ENCODE assay signal across 9 mouse cellular contexts in genomic region chr1:70128035-70128434, GRCm38 (mm10).
DNase-seq lines count a peak whose midpoint lies in the region; ATAC-seq and TF ChIP-seq lines count a peak whose summit lies in the region.
"Had no signal": no experiment of that assay in that cellular context is flagged by ENCODE, and none has a peak within 500 bp of the region (broad histone marks: within the 10 kb centered on the region; RNA-seq: fewer than 3 reads in every experiment).

No protein-coding gene starts in this region.

- H3K4me1 ChIP-seq in kidney, postnatal 0 days (replicated peaks; ENCODE audit: insufficient read depth, low read length), result no peaks in the 10 kb centered on the region
- H3K4me1 ChIP-seq in kidney, embryonic 15.5 days, result no peaks in the 10 kb centered on the region
- H3K4me1 ChIP-seq in stomach, postnatal 0 days (replicated peaks; ENCODE audit: control insufficient read depth, insufficient read depth), result no peaks in the 10 kb centered on the region
- H3K4me1 ChIP-seq in intestine, embryonic 15.5 days (replicated peaks), result no peaks in the 10 kb centered on the region
- H3K4me1 ChIP-seq: embryonic facial prominence, embryonic 12.5 days had no signal

- 58% methylated on average over 2 of the region's 2 CpGs for WGBS in kidney, postnatal 0 days
- 61% methylated on average over 2 of the region's 2 CpGs for WGBS in kidney, embryonic 15.5 days
- 44% methylated on average over 2 of the region's 2 CpGs for WGBS in stomach, postnatal 0 days
- 53% methylated on average over 2 of the region's 2 CpGs for WGBS in intestine, embryonic 15.5 days

- TF ChIP-seq EP300 in stomach, postnatal 0 days (optimal IDR thresholded peaks at IDR 0.05), result no peak

- H3K36me3 ChIP-seq in kidney, postnatal 0 days (ENCODE audit: insufficient read depth, low read length), result no peaks in the 10 kb centered on the region
- no peaks in the 10 kb centered on the region for H3K36me3 ChIP-seq in kidney, embryonic 15.5 days
- no peaks in the 10 kb centered on the region for H3K36me3 ChIP-seq in stomach, postnatal 0 days (ENCODE audit: control insufficient read depth, insufficient read depth, low read length)
- H3K36me3 ChIP-seq in intestine, embryonic 15.5 days, result no peaks in the 10 kb centered on the region
- H3K36me3 ChIP-seq: embryonic facial prominence, embryonic 12.5 days had no signal

- H3K9me3 ChIP-seq in kidney, postnatal 0 days (replicated peaks; ENCODE audit: low read length), result no peaks in the 10 kb centered on the region
- no peaks in the 10 kb centered on the region for H3K9me3 ChIP-seq in kidney, embryonic 15.5 days (replicated peaks)
- H3K9me3 ChIP-seq in stomach, postnatal 0 days (ENCODE audit: control insufficient read depth, low read length), result no peaks in the 10 kb centered on the region
- no peaks in the 10 kb centered on the region for H3K9me3 ChIP-seq in intestine, embryonic 15.5 days
- H3K9me3 ChIP-seq: embryonic facial prominence, embryonic 12.5 days had no signal

- no peak overlapping the region for H3K4me2 ChIP-seq in kidney, postnatal 0 days (ENCODE audit: low read length)
- no peak overlapping the region for H3K4me2 ChIP-seq in kidney, embryonic 15.5 days
- H3K4me2 ChIP-seq in stomach, postnatal 0 days (replicated peaks; ENCODE audit: low read depth), result no peak overlapping the region
- no peak overlapping the region for H3K4me2 ChIP-seq in intestine, embryonic 15.5 days (replicated peaks)
- H3K4me2 ChIP-seq: embryonic facial prominence, embryonic 12.5 days had no signal

- no peak overlapping the region for H3K4me3 ChIP-seq in kidney, postnatal 0 days (replicated peaks; ENCODE audit: low read depth, low read length)
- H3K4me3 ChIP-seq in kidney, embryonic 15.5 days (replicated peaks), result no peak overlapping the region
- no peak overlapping the region for H3K4me3 ChIP-seq in stomach, postnatal 0 days (ENCODE audit: low read depth, low read length)
- no peak overlapping the region for H3K4me3 ChIP-seq in intestine, embryonic 15.5 days (replicated peaks)
- H3K4me3 ChIP-seq: embryonic facial prominence, embryonic 12.5 days had no signal

- H3K27me3 ChIP-seq in kidney, postnatal 0 days (ENCODE audit: insufficient read depth, low read length), result no peaks in the 10 kb centered on the region
- no peaks in the 10 kb centered on the region for H3K27me3 ChIP-seq in kidney, embryonic 15.5 days
- H3K27me3 ChIP-seq in stomach, postnatal 0 days (ENCODE audit: control insufficient read depth, insufficient read depth, low read length), result no peaks in the 10 kb centered on the region
- no peaks in the 10 kb centered on the region for H3K27me3 ChIP-seq in intestine, embryonic 15.5 days (replicated peaks)
- H3K27me3 ChIP-seq: embryonic facial prominence, embryonic 12.5 days had no signal

- H3K9ac ChIP-seq in kidney, postnatal 0 days (ENCODE audit: low read depth, low read length), result no peak overlapping the region
- H3K9ac ChIP-seq in kidney, embryonic 15.5 days, result no peak overlapping the region
- H3K9ac ChIP-seq in stomach, postnatal 0 days (ENCODE audit: low read length), result no peak overlapping the region
- no peak overlapping the region for H3K9ac ChIP-seq in intestine, embryonic 15.5 days
- H3K9ac ChIP-seq: embryonic facial prominence, embryonic 12.5 days had no signal

- peak; percentile 31 for DNase-seq in CD4-positive, CD25-positive, alpha-beta regulatory T cell, adult 2 months (ENCODE audit: low read depth, low spot score)
- peak; percentile 38 for DNase-seq in kidney, postnatal 0 days (ENCODE audit: low spot score)
- peak; percentile 1 for DNase-seq in urinary bladder, postnatal 36 days (ENCODE audit: low spot score in 2 of 2)
- no peak for DNase-seq in urinary bladder, postnatal 4 days (ENCODE audit: low spot score in 2 of 2)
- peak; percentile 26 for DNase-seq in stomach, postnatal 0 days (ENCODE audit: low spot score)

- no peak overlapping the region for H3K27ac ChIP-seq in kidney, postnatal 0 days
- H3K27ac ChIP-seq in kidney, embryonic 15.5 days, result no peak overlapping the region
- no peak overlapping the region for H3K27ac ChIP-seq in stomach, postnatal 0 days (replicated peaks)
- H3K27ac ChIP-seq in intestine, embryonic 15.5 days, result no peak overlapping the region
- H3K27ac ChIP-seq: embryonic facial prominence, embryonic 12.5 days had no signal

- ATAC-seq in CD4-positive, CD25-positive, alpha-beta regulatory T cell, adult 4 months, result no peak
- no peak for ATAC-seq in kidney, postnatal 0 days (replicated peaks; ENCODE audit: low FRiP score, low read depth)
- no peak for ATAC-seq in kidney, embryonic 15.5 days (replicated peaks; ENCODE audit: low FRiP score)
- ATAC-seq in stomach, postnatal 0 days (ENCODE audit: low FRiP score, low TSS enrichment), result no peak
- ATAC-seq in intestine, embryonic 15.5 days, result no peak

- TF ChIP-seq CTCF in kidney, postnatal 0 days (IDR thresholded peaks at IDR 0.05; ENCODE audit: low read depth), result peak; percentile 68
- peak; percentile 70 for TF ChIP-seq CTCF in stomach, postnatal 0 days (IDR thresholded peaks at IDR 0.05; ENCODE audit: low read depth)

Comparison
In these comparisons a context has a peak if more than half of its experiments do, and no peak if none do; other contexts are left out.
1. DNase-seq: peak in CD4-positive, CD25-positive, alpha-beta regulatory T cell, adult 2 months (single experiment), kidney, postnatal 0 days (single experiment), urinary bladder, postnatal 36 days (2 of 2) and stomach, postnatal 0 days (single experiment); none in urinary bladder, postnatal 4 days (0 of 2).